Mouse (Mus musculus) G1E (cell line): Measurements from ENCODE around the gene Galnt18.

Experiments used
- CTCF ChIP-seq: IDR thresholded peaks from 2 replicates; pipeline ENCODE4 v1.5.1; 2012; ENCODE audit warnings: low read depth, low read length, inconsistent platforms, mixed read lengths
- GATA1 ChIP-seq: IDR thresholded peaks from 2 replicates; pipeline ENCODE4 v1.6.1; 2012; ENCODE audit warnings: borderline replicate concordance, low read length, inconsistent platforms, mixed read lengths
- GATA2 ChIP-seq: IDR thresholded peaks from 2 replicates; pipeline ENCODE4 v1.6.1; 2012; ENCODE audit warnings: low read depth, low read length, inconsistent platforms, borderline replicate concordance
- POLR2AphosphoS5 ChIP-seq: IDR thresholded peaks from 2 replicates; pipeline ENCODE4 v1.6.1; 2012; ENCODE audit warnings: low read depth, low read length, inconsistent platforms; ENCODE audit not compliant: insufficient replicate concordance
- TAL1 ChIP-seq: conservative IDR thresholded peaks from 2 replicates; pipeline ENCODE4 v1.6.1; 2012; ENCODE audit warnings: low read depth, low read length, inconsistent platforms, mixed read lengths

DNA sequence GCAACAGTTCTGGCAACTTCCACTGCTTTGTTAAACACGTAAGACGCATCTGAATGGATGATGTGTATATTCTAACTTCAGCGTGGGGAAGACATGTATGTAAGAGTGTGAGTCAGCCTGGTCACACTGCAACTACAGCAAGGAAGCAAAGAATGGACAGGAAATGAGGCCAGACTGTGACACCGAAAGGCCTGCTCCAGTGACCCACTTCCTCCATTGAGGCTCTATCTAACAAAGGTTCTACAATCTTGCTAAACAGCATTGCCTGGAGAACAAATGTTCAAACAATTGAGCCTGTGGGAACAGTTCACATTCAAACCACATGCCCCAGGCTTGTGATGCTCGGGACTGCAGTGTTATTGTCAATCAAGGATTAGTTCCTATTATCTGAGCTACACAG lies 21.0 kb upstream of the Galnt18 start:
- no peak for TF ChIP-seq CTCF
- no peak for TF ChIP-seq POLR2AphosphoS5
- no peak for TF ChIP-seq GATA1
- TF ChIP-seq TAL1: no peak
- TF ChIP-seq GATA2: no peak
